Mouse (Mus musculus): ENCODE measurements around the gene Mobp.
"Not testable (repeated sequence)": the region's sequence is repeated elsewhere in the genome, so short reads cannot be mapped to it uniquely, and the experiment has no call there.

Mobp gene

GRCm38 (mm10) chr9:120149222-120149828 lies at the start of gene Mobp:
TSS of gene Mobp (plus strand) at chr9:120149707.
- in situ Hi-C loops (cut with MboI, MseI) = no loop called here

DNA sequence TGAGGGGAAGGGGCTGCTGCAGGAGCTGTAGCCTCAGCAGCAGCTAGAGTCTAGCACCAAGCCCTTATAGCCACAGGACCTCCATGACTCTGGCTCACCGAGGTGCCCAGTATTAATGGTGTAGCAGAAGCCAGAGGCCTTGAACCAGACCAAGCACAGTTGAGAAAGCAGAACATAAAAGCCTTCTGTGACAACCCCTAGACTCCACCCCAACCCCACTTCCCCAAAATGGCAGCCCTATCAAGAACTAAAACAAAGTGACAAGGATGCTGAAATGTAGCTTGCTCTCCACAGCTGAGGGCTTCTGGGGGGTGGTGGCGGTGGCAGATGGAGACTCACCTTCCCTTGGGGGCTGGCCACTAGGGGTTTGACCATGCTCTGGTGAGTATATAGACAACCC lies 48.3 kb upstream of the Mobp start:
- in situ Hi-C loops (cut with MboI, MseI) = no loop called here

GRCm38 (mm10) chr9:120108953-120109352 lies 40.6 kb upstream of the Mobp start:
- in situ Hi-C loops (cut with MboI, MseI) = not testable (repeated sequence)

GRCm38 (mm10) chr9:120110211-120111018 lies 39.1 kb upstream of the Mobp start, which contains the start of gene Slc25a38:
TSS of gene Slc25a38 (plus strand) at chr9:120110374.
- in situ Hi-C loops (cut with MboI, MseI) = no loop called here

GRCm38 (mm10) chr9:120111156-120111945 lies 38.2 kb upstream of the Mobp start:
- in situ Hi-C loops (cut with MboI, MseI) = no loop called here

- in situ Hi-C loops (cut with MboI, MseI) = no loop called here
Measured at GRCm38 (mm10) chr9:120112472-120112871, 37.0 kb upstream of the Mobp start.

- in situ Hi-C loops (cut with MboI, MseI) = no loop called here
Measured at GRCm38 (mm10) chr9:120113456-120113855, 36.1 kb upstream of the Mobp start.

DNA sequence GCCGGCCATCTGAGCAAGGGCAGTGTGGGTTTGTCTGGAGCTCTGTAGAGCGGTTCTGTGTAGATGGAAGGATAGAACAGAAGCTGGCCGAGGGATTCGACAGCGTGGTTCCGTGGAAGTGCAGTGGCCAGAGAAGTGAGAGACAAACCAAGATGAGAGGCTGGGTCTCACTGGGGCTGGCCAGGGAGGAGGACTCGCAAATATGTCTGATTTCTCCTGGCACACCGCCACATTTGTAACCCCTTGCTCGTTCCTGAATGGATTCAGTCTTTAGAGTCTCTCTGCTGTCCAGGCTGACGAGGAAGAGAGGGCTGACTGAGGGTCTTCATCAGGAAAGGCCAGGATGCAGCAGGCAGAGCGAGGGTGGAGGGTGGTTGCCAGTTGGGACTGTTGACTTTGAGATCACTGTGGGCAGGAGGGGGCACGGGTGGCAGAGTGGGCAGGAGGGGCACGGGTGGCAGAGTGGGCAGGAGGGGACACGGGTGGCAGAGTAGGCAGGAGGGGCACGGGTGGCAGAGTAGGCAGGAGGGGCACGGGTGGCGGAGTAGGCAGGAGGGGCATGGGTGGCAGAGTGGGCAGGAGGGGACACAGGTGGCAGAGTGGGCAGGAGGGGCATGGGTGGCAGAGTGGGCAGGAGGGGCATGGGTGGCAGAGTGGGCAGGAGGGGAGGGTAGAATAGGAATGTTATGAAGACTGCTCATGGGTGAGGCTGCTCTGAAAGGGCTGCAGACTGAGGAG lies 35.3 kb upstream of the Mobp start:
- in situ Hi-C loops (cut with MboI, MseI) = no loop called here

GRCm38 (mm10) chr9:120114789-120115151 lies 34.7 kb upstream of the Mobp start:
- in situ Hi-C loops (cut with MboI, MseI) = no loop called here

- in situ Hi-C loops (cut with MboI, MseI) = no loop called here
Measured at GRCm38 (mm10) chr9:120115580-120115979, 33.9 kb upstream of the Mobp start.

DNA sequence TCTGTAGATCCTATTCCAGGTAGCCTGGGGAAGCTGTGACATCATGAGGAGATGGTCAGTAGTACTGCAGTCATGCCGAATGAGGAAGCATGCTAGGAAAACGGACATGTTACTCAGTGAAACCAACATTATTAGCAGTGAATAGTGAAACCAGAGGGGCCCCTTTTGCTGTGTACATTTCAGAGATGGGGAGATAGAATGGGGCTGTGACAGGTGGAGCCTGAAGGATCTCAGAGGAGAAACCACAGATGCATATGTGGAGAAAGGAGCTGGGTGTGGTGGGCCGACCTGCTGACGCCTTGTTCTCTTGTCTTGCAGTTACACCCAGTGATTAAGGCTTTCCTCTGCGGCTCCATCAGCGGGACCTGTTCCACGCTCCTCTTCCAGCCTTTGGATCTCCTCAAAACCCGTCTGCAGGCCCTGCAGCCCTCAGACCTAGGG lies 33.3 kb upstream of the Mobp start:
- in situ Hi-C loops (cut with MboI, MseI) = no loop called here

- in situ Hi-C loops (cut with MboI, MseI) = no loop called here
Measured at GRCm38 (mm10) chr9:120118212-120118611, 31.3 kb upstream of the Mobp start.

DNA sequence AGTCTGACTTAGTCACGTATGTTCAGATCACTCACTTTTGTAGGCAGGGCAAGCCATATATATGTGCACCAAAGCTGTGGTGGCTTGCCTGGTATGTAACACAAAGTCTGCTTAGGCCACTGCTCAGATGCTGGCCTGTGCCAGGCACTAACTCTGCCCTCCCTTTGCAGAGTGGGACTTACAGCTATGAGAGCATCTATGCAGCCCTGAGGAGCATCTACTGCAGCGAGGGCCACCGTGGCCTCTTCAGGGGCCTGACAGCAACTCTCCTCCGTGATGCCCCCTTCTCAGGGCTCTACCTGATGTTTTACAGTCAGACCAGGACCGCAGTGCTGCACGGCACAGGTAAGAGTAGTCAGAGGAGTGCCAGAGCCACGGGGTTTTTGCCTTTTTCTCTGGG lies 29.0 kb upstream of the Mobp start:
- in situ Hi-C loops (cut with MboI, MseI) = loop anchor here (10.0 kb wide), 1 partner anchor 96 kb away; the partner anchor contains the start of gene Xirp1

- in situ Hi-C loops (cut with MboI, MseI) = loop anchor here (10.0 kb wide), 1 partner anchor 102 kb away; the partner anchor contains the start of gene Xirp1
Measured at GRCm38 (mm10) chr9:120126868-120127267, 22.6 kb upstream of the Mobp start.

DNA sequence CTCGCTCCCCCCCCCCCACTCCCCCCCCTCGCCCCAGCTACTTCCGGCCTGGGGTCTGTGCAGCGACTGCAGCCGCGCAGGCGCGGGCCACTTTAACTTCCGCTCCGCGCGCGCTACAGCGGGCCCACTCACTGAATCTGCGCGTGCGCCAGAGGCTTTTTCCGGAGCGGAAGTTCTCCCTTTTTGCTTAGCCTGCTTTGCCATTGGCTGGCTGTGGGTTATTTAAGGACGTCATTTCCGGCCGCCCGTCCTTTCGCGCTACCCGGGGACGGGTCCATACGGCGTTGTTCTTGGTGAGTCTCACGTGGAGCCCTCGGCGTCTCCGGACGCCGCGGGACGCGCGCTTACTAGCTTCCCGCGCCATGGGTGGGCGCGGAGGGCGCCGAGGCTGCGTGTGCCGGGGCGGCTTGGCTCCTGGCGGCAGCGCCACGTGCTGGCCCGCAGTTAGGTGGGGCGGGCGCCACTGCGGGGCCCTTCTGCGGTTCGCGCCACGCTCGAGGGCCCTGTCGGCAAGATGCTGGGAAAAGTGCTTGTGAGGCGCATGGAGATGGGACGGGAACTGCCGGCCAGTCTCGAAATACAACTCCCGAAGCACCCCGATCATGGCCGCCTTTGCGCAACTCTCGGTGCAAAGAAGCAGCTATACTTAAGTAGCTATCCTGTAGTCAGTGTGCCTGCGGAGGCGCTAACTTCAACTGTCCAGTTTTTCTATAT lies 21.8 kb upstream of the Mobp start, which contains the start of gene Rpsa:
Rpsa (plus strand) TSS at position 152 of the 714 bp plus-strand sequence.
- in situ Hi-C loops (cut with MboI, MseI) = loop anchor here (10.0 kb wide), 1 partner anchor 103 kb away; the partner anchor contains the start of gene Xirp1

DNA sequence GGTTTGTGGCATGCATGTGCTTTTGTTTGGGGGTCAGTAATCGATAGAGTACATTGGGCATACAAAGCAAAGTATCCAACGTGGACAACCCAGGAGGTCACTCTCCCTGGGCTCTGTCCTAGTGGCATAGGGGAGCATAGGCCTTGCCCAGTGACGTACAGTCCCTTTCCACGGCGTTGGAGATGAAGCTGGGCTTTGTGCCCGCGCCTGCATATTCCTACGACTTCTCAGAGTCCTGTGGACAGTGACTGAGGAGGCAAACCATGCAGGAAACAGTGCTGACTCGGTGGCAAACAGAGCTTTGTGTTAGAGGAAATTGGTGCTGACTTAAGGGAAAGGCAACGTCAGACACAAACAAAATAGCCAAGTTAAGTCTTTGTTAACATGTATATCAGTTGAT lies 20.2 kb upstream of the Mobp start:
- in situ Hi-C loops (cut with MboI, MseI) = loop anchor here (10.0 kb wide), 1 partner anchor 104 kb away; the partner anchor contains the start of gene Xirp1

DNA sequence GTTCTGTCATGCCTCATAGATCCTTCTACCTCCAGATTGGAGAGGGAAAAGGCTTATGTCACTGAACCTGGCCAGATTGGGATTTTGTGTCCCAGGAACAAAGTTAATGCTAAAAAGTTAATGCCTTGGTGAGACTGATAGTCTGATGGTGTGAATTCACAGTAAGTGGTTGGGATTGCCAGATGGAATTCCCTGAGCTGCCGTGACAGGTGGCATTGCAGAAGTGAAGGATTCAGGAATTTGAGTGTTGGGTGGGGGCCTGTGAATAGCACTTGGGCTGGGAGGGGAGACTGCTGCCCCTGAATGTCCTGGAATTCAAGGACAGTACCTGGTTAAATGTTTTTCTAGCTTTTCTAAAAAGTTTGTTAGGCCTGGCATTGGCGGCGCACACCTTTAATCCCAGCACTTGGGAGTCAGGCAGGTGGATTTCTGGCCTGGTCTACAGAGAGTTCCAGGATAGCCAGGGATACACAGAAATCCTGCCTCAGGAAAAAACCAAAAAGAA lies 17.7 kb upstream of the Mobp start:
- in situ Hi-C loops (cut with MboI, MseI) = no loop called here

DNA sequence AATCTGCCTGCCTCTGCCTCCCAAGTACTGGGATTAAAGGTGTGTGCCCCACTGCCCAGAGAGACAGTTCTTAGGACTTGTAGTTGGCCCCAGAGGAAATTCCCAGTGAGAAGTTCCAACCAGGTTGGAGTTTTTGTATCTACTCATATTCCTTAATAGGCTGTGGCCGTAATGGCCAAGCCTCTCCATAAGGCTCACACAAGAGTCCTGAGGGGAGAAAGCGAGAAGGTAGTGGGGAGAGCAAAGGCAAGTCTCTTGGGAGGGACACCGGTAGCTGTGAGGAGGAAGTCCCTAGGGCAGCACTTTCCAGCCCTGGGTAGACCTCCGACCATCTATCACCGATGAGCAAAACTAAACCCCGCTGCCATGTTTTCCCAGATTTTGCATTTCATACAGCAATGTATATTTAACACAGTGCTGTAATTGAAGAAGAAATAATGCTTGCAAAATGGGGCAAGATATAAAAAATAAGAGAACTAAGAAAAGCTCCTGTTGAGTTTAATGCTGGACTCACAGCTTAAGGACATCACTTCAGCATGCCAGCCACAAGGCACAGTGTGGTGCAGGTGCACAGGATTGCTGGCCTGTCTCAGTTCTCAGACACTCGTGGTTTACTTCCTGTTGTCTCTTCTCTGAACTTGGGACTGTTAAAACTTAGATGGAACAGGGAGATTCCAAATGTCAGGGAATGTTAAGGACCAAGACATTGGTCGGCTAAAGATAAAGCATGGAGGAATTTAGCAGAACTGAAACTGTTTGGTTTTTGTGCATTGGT lies 16.3 kb upstream of the Mobp start:
- in situ Hi-C loops (cut with MboI, MseI) = no loop called here

DNA sequence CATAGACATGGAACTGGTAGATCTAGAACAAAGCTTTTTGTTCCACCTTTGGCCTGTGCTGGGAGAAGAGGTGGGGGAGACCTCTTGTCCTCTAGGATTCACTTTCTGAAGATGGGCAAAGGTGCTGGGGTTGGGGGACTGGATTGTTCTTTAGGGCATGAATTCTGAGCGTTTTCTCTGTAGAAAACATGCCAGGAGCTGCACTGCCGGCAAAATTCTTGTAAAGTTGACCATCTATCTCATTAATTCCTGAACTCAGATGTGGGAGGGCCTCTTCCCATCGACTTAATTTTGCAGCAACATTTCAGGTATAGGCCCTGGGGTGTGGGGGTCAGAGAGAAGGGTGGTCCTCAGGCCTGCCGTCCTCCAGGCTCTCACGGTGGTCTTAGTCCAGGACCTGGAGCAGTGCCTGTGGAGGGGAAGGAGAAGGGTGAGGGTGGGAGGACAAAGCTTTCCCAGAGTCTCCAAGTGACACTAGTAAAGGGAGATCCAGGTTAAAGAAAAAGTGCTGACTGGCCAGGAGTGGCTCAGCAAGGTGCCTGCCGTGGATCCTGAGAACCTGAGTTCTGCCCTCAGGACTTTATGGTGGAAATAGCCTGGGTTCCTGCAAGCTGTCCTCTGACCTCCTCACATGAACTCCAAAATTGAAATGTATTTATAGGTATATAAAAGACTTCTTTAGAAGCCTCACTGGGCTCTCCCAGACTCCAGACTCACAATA lies 15.6 kb upstream of the Mobp start:
- in situ Hi-C loops (cut with MboI, MseI) = no loop called here

Data from T-helper 2 cell (primary cell).